Mouse (Mus musculus): Measurements from ENCODE around the gene Psmb2.

Gene Psmb2

DNA sequence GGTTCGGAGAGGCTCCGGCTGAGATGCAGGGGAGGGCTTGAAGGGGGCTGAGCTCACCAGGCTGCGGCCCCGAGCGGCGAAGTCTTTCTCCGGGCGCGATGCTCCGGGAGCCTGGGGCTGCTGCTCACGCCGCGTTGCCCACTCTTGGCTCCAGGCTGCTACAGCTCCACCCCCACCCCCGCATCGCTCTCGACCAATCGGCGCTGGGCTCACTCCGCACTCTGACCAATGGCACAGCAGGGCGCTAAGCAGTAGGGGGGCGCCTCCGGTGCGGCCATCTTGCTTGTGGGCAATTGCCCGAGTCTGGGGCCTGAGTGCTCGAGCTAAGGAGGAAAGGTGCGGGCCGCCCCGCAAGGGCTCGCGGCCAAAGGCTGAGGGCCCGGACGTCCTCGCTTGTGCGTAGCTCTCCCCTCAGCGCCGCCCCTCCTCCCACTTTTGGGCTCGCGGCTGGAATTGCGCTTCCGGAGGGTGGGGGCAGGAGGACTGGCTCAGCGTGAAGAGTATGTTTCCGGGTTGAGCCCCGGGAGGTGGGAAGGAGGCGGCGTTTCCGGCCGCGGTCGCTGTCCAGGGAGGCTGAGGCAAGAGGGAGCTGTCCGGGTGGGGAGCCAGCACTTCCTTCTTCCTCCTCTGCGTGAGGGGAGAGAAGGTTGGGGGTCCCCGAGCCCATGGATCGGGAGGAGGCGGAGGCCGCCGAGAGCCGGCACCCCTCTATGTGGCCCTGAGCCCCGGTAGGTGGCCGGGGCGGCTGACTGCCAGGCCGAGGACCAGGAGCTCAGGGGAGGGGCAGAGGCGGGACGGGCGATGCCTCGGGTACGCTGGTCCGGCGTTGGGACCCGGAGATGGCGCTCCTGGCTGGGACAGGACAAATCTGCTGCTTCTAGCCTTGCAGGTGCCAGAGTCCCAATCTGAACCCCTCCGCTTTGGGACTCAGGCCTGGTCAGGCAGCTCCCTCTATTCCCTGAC lies 76.1 kb downstream of the Psmb2 start, which contains the start of the genes Ncdn and AU040320:
TSS of gene Ncdn (minus strand) at position 171 of the 963 bp plus-strand sequence.
TSS of gene AU040320 (plus strand) at position 277 of the 963 bp plus-strand sequence.
- peak; percentile 97 for DNase-seq

DNA sequence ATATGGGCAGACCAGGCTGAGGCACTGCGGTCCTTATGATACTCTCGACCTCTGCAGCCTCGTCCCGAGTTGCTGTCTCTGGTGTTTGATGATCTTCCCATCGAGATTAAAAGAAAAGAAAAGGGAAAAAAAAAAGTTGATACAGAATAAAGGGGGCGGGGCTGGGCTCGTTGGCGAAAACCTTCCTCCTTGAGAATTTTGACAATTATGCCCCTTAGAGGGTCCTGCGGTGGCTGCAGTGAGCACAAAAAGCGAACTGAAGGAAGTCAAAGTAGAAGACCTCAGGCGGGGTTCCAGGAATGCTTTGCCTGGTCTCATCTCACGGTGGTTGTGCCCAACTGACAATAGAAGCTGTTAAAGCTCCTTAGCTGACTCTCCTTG lies 76.8 kb downstream of the Psmb2 start:
- no peak for DNase-seq

DNA sequence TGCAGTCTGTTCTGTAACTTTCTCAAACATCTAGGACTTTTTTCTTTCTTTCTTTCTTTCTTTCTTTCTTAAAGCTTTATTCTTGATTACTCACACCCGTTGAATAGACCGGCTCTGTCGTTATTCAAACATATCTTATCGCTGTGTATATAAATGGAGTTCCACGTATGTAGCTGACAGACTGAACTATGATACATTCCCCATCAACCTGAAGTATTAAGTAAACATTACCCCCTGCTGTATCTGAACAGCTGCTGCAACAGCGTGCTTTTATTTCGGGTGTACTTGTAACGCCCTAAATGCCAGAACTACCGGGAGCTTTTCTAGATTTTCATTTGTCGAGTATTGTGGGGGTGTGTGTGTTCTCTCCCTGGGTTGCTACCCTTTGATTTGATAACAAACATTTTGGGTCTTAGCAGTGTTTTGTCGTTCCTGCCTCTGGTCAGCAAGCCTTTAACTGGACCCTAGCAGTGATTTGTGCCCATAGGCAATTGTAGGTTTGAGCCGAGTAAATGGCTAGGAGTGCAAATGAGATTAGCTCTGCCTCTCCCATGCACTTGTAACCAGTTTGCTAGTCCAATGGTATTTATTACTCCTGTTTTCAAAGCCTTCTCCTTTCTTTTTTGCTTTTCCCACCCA lies 77.4 kb downstream of the Psmb2 start:
- no peak for DNase-seq

DNA sequence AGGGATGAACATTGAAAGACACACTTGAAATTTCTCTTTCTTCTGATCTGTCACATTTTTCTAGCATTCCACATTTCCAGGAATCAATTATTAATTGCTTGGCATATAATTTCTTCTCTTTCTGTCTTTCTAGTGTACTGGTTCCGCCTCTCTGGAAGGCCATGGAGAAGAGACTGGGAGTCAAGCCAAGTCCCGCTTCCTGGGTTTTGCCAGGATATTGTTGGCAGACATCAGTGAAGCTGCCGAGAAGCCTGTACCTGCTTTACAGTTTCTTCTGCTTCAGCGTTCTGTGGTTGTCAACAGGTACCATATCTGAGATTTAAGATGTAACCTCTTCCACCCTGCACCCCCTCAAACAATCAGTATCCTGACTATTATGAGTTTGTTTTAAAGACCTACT lies 79.3 kb downstream of the Psmb2 start:
- no peak for DNase-seq

DNA sequence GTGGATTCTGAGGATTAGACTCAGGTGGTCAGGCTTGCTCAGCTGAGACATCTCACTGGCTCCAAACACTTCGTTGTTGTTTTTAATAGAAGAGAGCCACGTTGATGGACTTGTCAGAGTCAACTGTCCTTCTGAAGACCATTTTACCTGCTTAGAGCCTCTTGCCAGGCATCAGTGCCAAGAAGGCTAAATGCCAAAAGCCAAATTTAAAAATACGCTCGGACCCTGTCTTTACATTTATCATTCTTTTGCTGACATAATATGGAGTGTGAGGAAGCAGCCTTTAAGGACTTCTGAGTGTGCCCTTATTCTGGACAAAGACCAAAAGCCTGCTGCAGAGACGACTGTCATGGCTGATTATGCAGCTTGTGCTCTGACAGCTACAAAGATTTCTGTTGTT lies 80.9 kb downstream of the Psmb2 start:
- DNase-seq, result no peak
